ENCODE assay signal across 28 mouse cellular contexts in the genomic region with DNA sequence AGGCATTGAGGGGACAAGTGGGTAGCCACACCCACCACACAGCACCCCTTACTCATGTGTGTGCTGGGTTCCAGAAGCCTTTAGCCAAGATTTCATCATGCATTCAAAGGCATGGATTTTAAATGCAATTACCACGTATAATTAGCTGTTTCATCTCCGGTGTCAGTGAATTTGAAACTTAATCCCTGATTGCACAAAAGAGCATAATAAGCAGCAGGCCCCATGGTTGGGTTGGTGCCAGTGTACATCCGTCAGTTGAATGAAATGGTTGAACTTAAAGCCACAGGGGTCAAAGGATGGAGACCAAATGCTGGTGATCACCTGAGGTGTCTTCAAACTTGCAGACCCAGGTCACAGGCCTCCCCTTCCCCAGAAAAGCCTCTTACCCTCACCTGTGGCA.
"Had no signal": no experiment of that assay in that cellular context is flagged by ENCODE, and none has a peak within 500 bp of the region (broad histone marks: within the 10 kb centered on the region; RNA-seq: fewer than 3 reads in every experiment).

No protein-coding gene starts in this region.

- H3K27ac ChIP-seq: gastrocnemius, adult 2 months; heart, embryonic 10.5 days; hindbrain, embryonic 10.5 days; hindbrain, embryonic 12.5 days; hindbrain, embryonic 14.5 days; intestine, embryonic 15.5 days; kidney, embryonic 15.5 days; kidney, postnatal 0 days; limb, embryonic 13.5 days; limb, embryonic 15.5 days; liver, embryonic 12.5 days; liver, embryonic 14.5 days had no signal

- H3K4me3 ChIP-seq: gastrocnemius, adult 2 months; heart, embryonic 10.5 days; heart, embryonic 12.5 days; hindbrain, embryonic 10.5 days; hindbrain, embryonic 12.5 days; intestine, embryonic 15.5 days; kidney, embryonic 15.5 days; limb, embryonic 13.5 days; limb, embryonic 15.5 days; liver, embryonic 12.5 days had no signal

- H3K9me3 ChIP-seq: heart, embryonic 10.5 days; hindbrain, embryonic 10.5 days; hindbrain, embryonic 12.5 days; intestine, embryonic 15.5 days; kidney, embryonic 15.5 days; limb, embryonic 13.5 days; limb, embryonic 15.5 days; liver, embryonic 12.5 days had no signal

- H3K4me1 ChIP-seq: kidney, embryonic 15.5 days; limb, embryonic 13.5 days; limb, embryonic 15.5 days; liver, embryonic 12.5 days had no signal

- H3K36me3 ChIP-seq: heart, embryonic 10.5 days; heart, embryonic 12.5 days; hindbrain, embryonic 10.5 days; hindbrain, embryonic 12.5 days; intestine, embryonic 15.5 days; kidney, embryonic 15.5 days; limb, embryonic 13.5 days; limb, embryonic 15.5 days; liver, embryonic 12.5 days had no signal

- H3K4me2 ChIP-seq: heart, embryonic 12.5 days; hindbrain, embryonic 12.5 days; hindbrain, embryonic 14.5 days; intestine, embryonic 15.5 days; kidney, embryonic 15.5 days; limb, embryonic 13.5 days; limb, embryonic 15.5 days; liver, embryonic 12.5 days had no signal

- DNase-seq: gastrocnemius, adult 2 months; gastrocnemius, postnatal 10 days; gastrocnemius, postnatal 25 days; heart, adult 18-20 months; heart, postnatal 10 days; heart, postnatal 4 days; kidney, adult 18-20 months; kidney, adult 8-10 months; kidney, postnatal 14 days; kidney, postnatal 36 days; layer of hippocampus, adult 9-11 months; layer of hippocampus, postnatal 36 days; left cerebral cortex, postnatal 4 days had no signal

- ATAC-seq: hindbrain, embryonic 16.5 days; inflammation-experienced regulatory T-cells, adult 6 months; intestine, embryonic 15.5 days; intestine, postnatal 0 days; liver, embryonic 12.5 days had no signal

- H3K9ac ChIP-seq: heart, embryonic 12.5 days; hindbrain, embryonic 12.5 days; hindbrain, embryonic 14.5 days; intestine, embryonic 15.5 days; kidney, embryonic 15.5 days; limb, embryonic 13.5 days; limb, embryonic 15.5 days; liver, embryonic 12.5 days; liver, embryonic 14.5 days had no signal

- H3K27me3 ChIP-seq: heart, embryonic 12.5 days; hindbrain, embryonic 12.5 days; intestine, embryonic 15.5 days; kidney, embryonic 15.5 days; limb, embryonic 13.5 days; limb, embryonic 15.5 days had no signal
